Mouse (Mus musculus): ENCODE measurements around the gene Vmn1r83. TPM values are rescaled to one million over a fixed set of nuclear protein-coding genes. Genes with fewer than 3 reads are reported as not detected.

The Vmn1r83 gene
- not detected in 2 replicates for polyA plus RNA-seq (2016; fragmentation: Nextera tagmentation; extraction: Ambion mirVana)

- Histone ChIP-seq H3K27ac (no peak within 1 kb of the TSS), H3K4me1 (no peaks in the 10 kb centered on the region), H3K4me3 (no peak within 1 kb of the TSS), H3K9me3 (peaks cover 8% of the 10 kb centered on the region; the same call in 1 of the 2 replicates), H3K9ac (no peak within 1 kb of the TSS), H3K36me3 (no peaks in the 10 kb centered on the region), H3K27me3 (no peaks in the 10 kb centered on the region), H3K4me2 (replicated peaks) (no peak within 1 kb of the TSS)
- no peak for ATAC-seq (ENCODE audit: insufficient number of reproducible peaks, insufficient read depth, low FRiP score, low TSS enrichment)
- WGBS, result 81% methylated on average over 2 of the region's 2 CpGs
Measured at GRCm38 (mm10) chr7:12329381-12329780, at the start of gene Vmn1r83. Vmn1r83 (minus strand) TSS chr7:12329481.

DNA sequence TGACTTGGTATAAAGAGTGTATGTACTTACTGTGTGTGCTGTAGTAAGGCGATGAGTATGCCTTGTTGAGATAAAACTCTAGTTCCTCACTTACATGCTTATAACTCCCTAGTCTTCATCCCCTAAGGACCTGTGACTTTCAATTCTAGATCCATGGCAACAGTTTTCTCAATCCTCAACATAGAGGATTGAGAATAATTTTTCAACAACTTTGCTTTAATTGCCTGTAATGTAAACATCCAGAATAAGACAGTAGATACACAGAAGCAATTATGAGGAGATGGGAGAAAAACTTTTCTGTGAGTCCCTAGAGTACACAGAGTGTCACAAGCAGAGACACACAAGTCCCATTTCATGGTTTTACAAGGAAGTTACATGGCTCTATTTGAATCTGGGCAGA lies 39.9 kb upstream of the Vmn1r83 start, which contains the start of gene Vmn1r84:
Gene Vmn1r84 (minus strand): TSS at position 101 of the 400 bp plus-strand sequence.
- Histone ChIP-seq H3K9ac (no peak within 1 kb of the TSS), H3K27me3 (no peaks in the 10 kb centered on the region), H3K4me1 (no peaks in the 10 kb centered on the region), H3K36me3 (no peaks in the 10 kb centered on the region), H3K4me3 (no peak within 1 kb of the TSS), H3K27ac (no peak within 1 kb of the TSS), H3K9me3 (no peaks in the 10 kb centered on the region), H3K4me2 (replicated peaks) (no peak within 1 kb of the TSS)
- ATAC-seq (ENCODE audit: insufficient number of reproducible peaks, insufficient read depth, low FRiP score, low TSS enrichment), result no peak
- WGBS, result 56% methylated on average over 1 of the region's 1 CpGs

GRCm38 (mm10) chr7:12300130-12300529 lies 29.2 kb downstream of the Vmn1r83 start, which contains the start of gene Vmn1r82:
Vmn1r82 (plus strand) TSS chr7:12300430.
- peaks cover 5% of the 10 kb centered on the region for H3K9me3 ChIP-seq
- no peak within 1 kb of the TSS for H3K4me3 ChIP-seq
- no peaks in the 10 kb centered on the region for H3K27me3 ChIP-seq
- H3K36me3 ChIP-seq, result no peaks in the 10 kb centered on the region
- no peak within 1 kb of the TSS for H3K4me2 ChIP-seq (replicated peaks)
- no peak within 1 kb of the TSS for H3K27ac ChIP-seq
- whole genome bisulfite sequencing, result 58% methylated on average over 2 of the region's 2 CpGs
- H3K9ac ChIP-seq, result no peak within 1 kb of the TSS
- no peak for ATAC-seq (ENCODE audit: insufficient number of reproducible peaks, insufficient read depth, low FRiP score, low TSS enrichment)
- H3K4me1 ChIP-seq, result no peaks in the 10 kb centered on the region

Small RNA genes within 50 kb of the gene (microRNA-seq; reads per million reads assigned to microRNA genes)
- gene Gm23521, result not detected

Other genes starting within 250 kb of the Vmn1r83 start
- gene Vmn1r78, start 179.2 kb downstream of the Vmn1r83 start, polyA plus RNA-seq (2016; fragmentation: Nextera tagmentation; extraction: Ambion mirVana), result not detected in 2 replicates
- not detected in 2 replicates for gene Vmn1r79, start 158.2 kb downstream of the Vmn1r83 start, polyA plus RNA-seq (2016; fragmentation: Nextera tagmentation; extraction: Ambion mirVana)
- gene Vmn1r80, start 140.2 kb downstream of the Vmn1r83 start, polyA plus RNA-seq (2016; fragmentation: Nextera tagmentation; extraction: Ambion mirVana), result not detected in 2 replicates
- gene Vmn1r81, start 61.2 kb downstream of the Vmn1r83 start, polyA plus RNA-seq (2016; fragmentation: Nextera tagmentation; extraction: Ambion mirVana), result not detected in 2 replicates
- gene Vmn1r82, start 29.1 kb downstream of the Vmn1r83 start, polyA plus RNA-seq (2016; fragmentation: Nextera tagmentation; extraction: Ambion mirVana), result not detected in 2 replicates
- not detected in 2 replicates for gene Vmn1r84, start 39.8 kb upstream of the Vmn1r83 start, polyA plus RNA-seq (2016; fragmentation: Nextera tagmentation; extraction: Ambion mirVana)
- 5.4 and 5.8 TPM in 2 replicates for gene Zfp551, start 93.3 kb upstream of the Vmn1r83 start, polyA plus RNA-seq (2016; fragmentation: Nextera tagmentation; extraction: Ambion mirVana)
- 36.1 and 38.2 TPM in 2 replicates for gene Zfp606, start 148.8 kb upstream of the Vmn1r83 start, polyA plus RNA-seq (2016; fragmentation: Nextera tagmentation; extraction: Ambion mirVana)
- gene 2900092C05Rik, start 183.0 kb upstream of the Vmn1r83 start, polyA plus RNA-seq (2016; fragmentation: Nextera tagmentation; extraction: Ambion mirVana), result not detected in 2 replicates

All from embryonic facial prominence, embryonic 12.5 days (tissue).